Mouse (Mus musculus): Measurements from ENCODE around the gene Cdh20. TPM values are rescaled to one million over a fixed set of nuclear protein-coding genes. Genes with fewer than 3 reads are reported as not detected.

The Cdh20 gene
- total and polyA plus RNA-seq, 3 experiments: not detected

GRCm38 (mm10) chr1:104939156-104939555, 170.8 kb downstream of the Cdh20 start:
- DNase-seq (ENCODE audit: low read depth, low spot score): no peak
- no peaks in the 10 kb centered on the region for H3K36me3 ChIP-seq (ENCODE audit: control insufficient read depth in 1 of 2, insufficient read depth in 2 of 2, low read length in 2 of 2)
- H3K4me1 ChIP-seq (ENCODE audit: control insufficient read depth in 1 of 2, insufficient read depth in 2 of 2, low read length in 2 of 2): no peaks in the 10 kb centered on the region
- no peak for TF ChIP-seq MAX (IDR thresholded peaks at IDR 0.05; ENCODE audit: low read length)
- no peak for TF ChIP-seq POLR2AphosphoS2 (IDR thresholded peaks at IDR 0.05; ENCODE audit: low read length)
- no peak for TF ChIP-seq RAD21 (IDR thresholded peaks at IDR 0.05; ENCODE audit: low read depth, low read length)
- no peak for TF ChIP-seq CHD1 (IDR thresholded peaks at IDR 0.05; ENCODE audit: low read depth, low read length)
- no peak for TF ChIP-seq POLR2AphosphoS5 (IDR thresholded peaks at IDR 0.05; ENCODE audit: borderline replicate concordance, low read depth, low read length)
- TF ChIP-seq MYC (IDR thresholded peaks at IDR 0.05; ENCODE audit: low read depth, low read length): no peak
- TF ChIP-seq HCFC1 (IDR thresholded peaks at IDR 0.05; ENCODE audit: low read depth, low read length): no peak
- no peak for TF ChIP-seq MEF2A (IDR thresholded peaks at IDR 0.05; ENCODE audit: extremely low read depth, insufficient replicate concordance, low read depth, low read length, poor library complexity, severe bottlenecking)
- TF ChIP-seq NRF1 (IDR thresholded peaks at IDR 0.05; ENCODE audit: insufficient read depth, low read depth, low read length, poor library complexity, severe bottlenecking): no peak
- TF ChIP-seq UBTF (IDR thresholded peaks at IDR 0.05; ENCODE audit: borderline replicate concordance, insufficient read depth, low read depth, low read length): no peak
- TF ChIP-seq SIN3A (IDR thresholded peaks at IDR 0.05; ENCODE audit: low read length): no peak
- TF ChIP-seq POLR2A (IDR thresholded peaks at IDR 0.05; ENCODE audit: control insufficient read depth in 1 of 2, insufficient read depth in 1 of 2, low read depth in 1 of 2, low read length in 2 of 2, poor library complexity in 1 of 2): no peak
- TF ChIP-seq EP300 (IDR thresholded peaks at IDR 0.05; ENCODE audit: low read depth in 1 of 2, low read length in 2 of 2): no peak
- no peak for TF ChIP-seq TCF12 (IDR thresholded peaks at IDR 0.05; ENCODE audit: low read depth, low read length)
- no peak for TF ChIP-seq ZKSCAN1 (IDR thresholded peaks at IDR 0.05; ENCODE audit: low read depth, low read length)
- no peak for TF ChIP-seq ETS1 (IDR thresholded peaks at IDR 0.05; ENCODE audit: low read depth, low read length)
- TF ChIP-seq MAFK (IDR thresholded peaks at IDR 0.05; ENCODE audit: borderline replicate concordance, low read depth, low read length): no peak
- no peaks in the 10 kb centered on the region for H3K79me2 ChIP-seq (ENCODE audit: control insufficient read depth, insufficient read depth, low read length, poor library complexity)
- H3K4me3 ChIP-seq (ENCODE audit: control insufficient read depth in 1 of 2, insufficient read depth in 1 of 2, low read depth in 2 of 2, low read length in 2 of 2): no peak overlapping the region
- no peaks in the 10 kb centered on the region for H3K9me3 ChIP-seq (replicated peaks; ENCODE audit: insufficient read depth, low read length)
- no peaks in the 10 kb centered on the region for H3K27me3 ChIP-seq (ENCODE audit: control insufficient read depth in 1 of 2, insufficient read depth in 2 of 2, low read length in 2 of 2)
- H3K9ac ChIP-seq (ENCODE audit: control insufficient read depth, low read depth, low read length, poor library complexity, severe bottlenecking): no peak overlapping the region
- no peak overlapping the region for H3K27ac ChIP-seq (ENCODE audit: control insufficient read depth, low read depth, low read length)

GRCm38 (mm10) chr1:104944470-104945109, 176.3 kb downstream of the Cdh20 start:
- Histone ChIP-seq H3K9me3 (replicated peaks; ENCODE audit: insufficient read depth, low read length) (no peaks in the 10 kb centered on the region), H3K27me3 (ENCODE audit: control insufficient read depth in 1 of 2, insufficient read depth in 2 of 2, low read length in 2 of 2) (no peaks in the 10 kb centered on the region), H3K4me1 (ENCODE audit: control insufficient read depth in 1 of 2, insufficient read depth in 2 of 2, low read length in 2 of 2) (no peaks in the 10 kb centered on the region), H3K36me3 (ENCODE audit: control insufficient read depth in 1 of 2, insufficient read depth in 2 of 2, low read length in 2 of 2) (no peaks in the 10 kb centered on the region), H3K27ac (ENCODE audit: control insufficient read depth, low read depth, low read length) (no peak overlapping the region), H3K4me3 (ENCODE audit: control insufficient read depth in 1 of 2, insufficient read depth in 1 of 2, low read depth in 2 of 2, low read length in 2 of 2) (no peak overlapping the region), H3K79me2 (ENCODE audit: control insufficient read depth, insufficient read depth, low read length, poor library complexity) (no peaks in the 10 kb centered on the region), H3K9ac (ENCODE audit: control insufficient read depth, low read depth, low read length, poor library complexity, severe bottlenecking) (no peak overlapping the region)
- TF ChIP-seq ZNF384 (IDR thresholded peaks at IDR 0.05; ENCODE audit: low read depth, low read length) (no peak), SMC3 (IDR thresholded peaks at IDR 0.05; ENCODE audit: low read depth, low read length) (0 out of 2 replicates have a peak, but pooled peaks have one; percentile 6), MAX (IDR thresholded peaks at IDR 0.05; ENCODE audit: low read length) (no peak), MAZ (IDR thresholded peaks at IDR 0.05; ENCODE audit: low read depth, low read length) (no peak)
- DNase-seq (ENCODE audit: low read depth, low spot score): no peak

Data from MEL (cell line).